Mouse (Mus musculus) C2C12 (cell line): ENCODE data around the gene Wdfy3. TPM values are rescaled to one million over a fixed set of nuclear protein-coding genes. Genes with fewer than 3 reads are reported as not detected.
"Not testable (repeated sequence)": the region's sequence is repeated elsewhere in the genome, so short reads cannot be mapped to it uniquely, and the experiment has no call there.

Source experiments
- H3K27me3 ChIP-seq: one replicate; pipeline ENCODE4 v1.6.1; 2011; ENCODE audit not compliant: control insufficient read depth, insufficient read depth, insufficient read length
- H3K36me3 ChIP-seq: one replicate; pipeline ENCODE4 v1.6.1; 2011; ENCODE audit not compliant: control insufficient read depth, insufficient read depth
- H3K4me3 ChIP-seq: one replicate; pipeline ENCODE4 v1.5.1; 2011; ENCODE audit warnings: mild to moderate bottlenecking, control low read depth; ENCODE audit not compliant: poor library complexity, insufficient read depth, severe bottlenecking
- H3K79me2 ChIP-seq: one replicate; pipeline ENCODE4 v1.6.1; 2011; ENCODE audit not compliant: control insufficient read depth, insufficient read depth
- H3K79me3 ChIP-seq: one replicate; pipeline ENCODE4 v1.6.1; 2011; ENCODE audit warnings: low read depth, control low read depth
- H3ac ChIP-seq: one replicate; pipeline ENCODE3; 2011; ENCODE audit warnings: low read depth; ENCODE audit not compliant: control insufficient read depth, insufficient read length
- CEBPB ChIP-seq: IDR thresholded peaks from one replicate; pipeline ENCODE4 v1.6.1; 2011; ENCODE audit warnings: low read depth, mild to moderate bottlenecking, control low read depth, moderate library complexity
- CTCF ChIP-seq: IDR thresholded peaks from one replicate; pipeline ENCODE4 v1.5.1; 2011; ENCODE audit not compliant: control insufficient read depth, insufficient read depth, insufficient read length
- FOSL1 ChIP-seq: IDR thresholded peaks from one replicate; pipeline ENCODE4 v1.8.0; 2011; ENCODE audit warnings: mild to moderate bottlenecking, low read length; ENCODE audit not compliant: poor library complexity, insufficient read depth, severe bottlenecking
- MAX ChIP-seq: IDR thresholded peaks from one replicate; pipeline ENCODE4 v1.6.1; 2011; ENCODE audit warnings: mild to moderate bottlenecking, control low read depth
- MYOD1 ChIP-seq: IDR thresholded peaks from one replicate; pipeline ENCODE4 v1.6.1; 2011; ENCODE audit warnings: low read depth; ENCODE audit not compliant: control insufficient read depth, insufficient read length
- MYOG ChIP-seq: IDR thresholded peaks from one replicate; pipeline ENCODE4 v1.6.1; 2011; ENCODE audit not compliant: control insufficient read depth, insufficient read length; ENCODE audit errors: extremely low read depth
- USF1 ChIP-seq: IDR thresholded peaks from one replicate; pipeline ENCODE4 v1.6.1; 2011; ENCODE audit warnings: low read depth, mild to moderate bottlenecking, control low read depth, moderate library complexity
- long read RNA-seq, 2 experiments: library from polyadenylated mRNA; unstranded; transcript quantifications; one replicate each; pipeline ENCODE4 v2.0.0; 2019 to 2020
- polyA plus RNA-seq: library from polyadenylated mRNA; unstranded; fragments of >200 nt; fragmentation: generic; extraction: Trizol; gene quantifications from one replicate; pipeline ENCODE4 v1.2.1, GENCODE M21; 2012; ENCODE audit warnings: missing spikeins

Wdfy3 gene
- polyA plus RNA-seq, result 10.7 TPM
- long read RNA-seq, experiment 1, partial matches to known transcripts, result 0 of 4 reads
- long read RNA-seq, experiment 1, other reads (novel, unspliced or antisense), result 4 of 4 reads
- long read RNA-seq, experiment 2, partial matches to known transcripts, result 7 of 10 reads
- long read RNA-seq, experiment 2, other reads (novel, unspliced or antisense), result 3 of 10 reads

DNA sequence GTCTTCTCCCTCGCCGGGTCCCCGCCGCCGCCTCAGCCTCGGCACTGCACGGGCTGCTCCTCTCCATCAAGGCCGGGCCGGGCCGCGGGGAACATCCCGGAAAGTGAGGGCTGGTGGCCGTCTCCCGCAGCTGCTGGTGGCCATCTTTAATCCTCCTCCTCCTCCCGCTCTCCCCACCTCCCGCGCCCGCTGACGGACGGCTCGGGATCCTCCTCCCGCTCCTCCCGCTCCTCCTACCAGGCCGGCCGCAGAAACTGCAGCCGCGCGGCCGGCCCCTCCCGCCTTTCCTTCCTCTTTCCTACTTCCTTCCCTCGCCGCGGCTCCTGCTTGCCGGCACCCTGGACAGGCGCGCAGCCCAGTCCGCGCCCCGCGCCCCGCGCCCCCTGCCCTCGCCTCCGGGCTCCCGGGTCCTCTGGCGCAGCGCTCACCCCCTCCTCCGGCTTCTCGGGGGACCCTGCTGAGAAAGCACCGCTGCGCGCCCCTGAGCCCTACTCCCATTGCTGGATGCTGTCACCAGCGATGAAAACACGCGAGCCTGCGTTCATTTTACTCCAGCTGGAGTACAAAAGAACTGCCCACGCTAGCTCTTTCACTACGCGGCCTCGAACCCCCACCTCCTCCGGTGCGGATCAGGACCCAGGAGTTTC is at the start of gene Wdfy3:
Gene Wdfy3 (minus strand): TSS at position 155 of the 647 bp plus-strand sequence.
- Histone ChIP-seq H3K36me3 (peaks cover 7% of the 10 kb centered on the region), H3K27me3 (no peaks in the 10 kb centered on the region), H3K4me3 (peak within 1 kb of the TSS; percentile 49), H3K79me2 (peaks cover 46% of the 10 kb centered on the region), H3K79me3 (peaks cover 42% of the 10 kb centered on the region), H3ac (peak within 1 kb of the TSS; percentile 92)
- no peak for TF ChIP-seq CTCF
- no peak for TF ChIP-seq USF1
- no peak for TF ChIP-seq CEBPB
- no peak for TF ChIP-seq MYOD1
- no peak for TF ChIP-seq MAX
- TF ChIP-seq FOSL1, result no peak
- no peak for TF ChIP-seq MYOG

DNA sequence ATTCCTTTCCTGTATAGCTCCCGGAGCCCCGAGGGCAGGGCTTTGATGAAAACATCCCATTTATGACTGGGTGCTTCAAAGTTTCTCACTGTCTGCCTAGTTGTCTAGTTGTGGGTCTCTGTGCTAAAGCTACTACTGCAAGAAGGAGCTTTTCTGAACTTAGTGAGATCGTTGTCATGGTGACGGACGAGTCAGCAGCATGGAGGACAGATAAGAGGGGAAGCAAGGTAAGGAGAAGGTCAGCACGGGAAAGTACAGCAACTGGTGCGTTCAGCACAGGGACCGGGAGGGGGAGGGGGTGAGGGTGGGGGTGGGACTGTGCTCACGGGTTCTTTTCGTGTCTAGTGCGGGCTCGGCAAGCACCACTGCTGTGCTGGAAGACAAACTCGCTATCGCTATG is 43.3 kb upstream of the Wdfy3 start:
- Histone ChIP-seq H3K27me3 (peaks cover 16% of the 10 kb centered on the region), H3K79me2 (no peaks in the 10 kb centered on the region), H3K79me3 (no peaks in the 10 kb centered on the region), H3K4me3 (no peak overlapping the region), H3K36me3 (no peaks in the 10 kb centered on the region), H3ac (no peak overlapping the region)
- TF ChIP-seq MYOG (no peak), FOSL1 (no peak), CTCF (no peak), MYOD1 (no peak), CEBPB (no peak), USF1 (no peak), MAX (no peak)

DNA sequence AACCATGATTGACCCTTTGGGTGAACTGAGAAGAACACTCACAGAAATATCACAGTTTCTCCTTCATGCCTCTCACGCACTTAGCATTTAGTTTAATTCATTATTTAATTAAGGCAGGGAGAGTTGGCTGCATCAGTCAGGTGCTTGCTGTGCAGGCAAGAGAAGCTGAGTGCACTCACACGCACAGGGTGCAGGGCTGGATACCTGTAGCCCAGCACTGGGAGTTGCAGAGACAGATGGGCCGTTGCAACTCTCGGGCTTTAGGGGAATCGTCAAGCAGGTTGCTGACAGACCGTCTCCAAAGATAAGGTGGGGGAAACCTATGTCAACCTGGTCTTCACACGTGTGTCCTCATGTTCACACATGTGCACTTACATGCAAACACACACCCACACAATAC is 42.3 kb upstream of the Wdfy3 start:
- TF ChIP-seq CEBPB (no peak), MYOD1 (no peak), FOSL1 (no peak), MAX (no peak), MYOG (no peak), CTCF (no peak)
- H3K79me2 ChIP-seq, result no peaks in the 10 kb centered on the region
- H3ac ChIP-seq, result no peak overlapping the region
- no peaks in the 10 kb centered on the region for H3K79me3 ChIP-seq
- H3K36me3 ChIP-seq, result no peaks in the 10 kb centered on the region
- no peak overlapping the region for H3K4me3 ChIP-seq
- H3K27me3 ChIP-seq, result peaks cover 16% of the 10 kb centered on the region

DNA sequence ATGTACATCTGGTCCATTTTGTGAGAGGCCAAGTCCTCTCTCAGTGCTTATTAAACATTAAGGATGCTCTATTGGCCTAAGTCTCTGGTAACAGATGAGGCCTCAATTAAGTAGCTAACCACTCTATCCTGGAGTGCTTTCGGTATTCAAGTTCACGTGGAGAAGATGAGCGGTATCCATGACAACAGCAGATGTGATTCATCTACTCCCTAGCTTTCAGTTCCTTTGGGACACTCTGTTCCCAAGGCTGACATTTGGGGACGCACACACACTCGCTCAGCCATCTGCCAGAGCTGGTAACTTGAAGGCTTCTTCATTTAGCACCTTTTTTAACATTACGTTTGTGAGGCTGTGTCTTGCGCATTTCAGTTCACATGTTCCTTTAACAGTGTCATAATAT is 40.3 kb upstream of the Wdfy3 start:
- TF ChIP-seq CTCF (no peak), MAX (no peak), FOSL1 (no peak), CEBPB (no peak), USF1 (no peak), MYOG (no peak), MYOD1 (no peak)
- H3K79me2 ChIP-seq, result no peaks in the 10 kb centered on the region
- H3ac ChIP-seq, result no peak overlapping the region
- no peak overlapping the region for H3K4me3 ChIP-seq
- peaks cover 16% of the 10 kb centered on the region for H3K27me3 ChIP-seq
- no peaks in the 10 kb centered on the region for H3K36me3 ChIP-seq
- no peaks in the 10 kb centered on the region for H3K79me3 ChIP-seq

DNA sequence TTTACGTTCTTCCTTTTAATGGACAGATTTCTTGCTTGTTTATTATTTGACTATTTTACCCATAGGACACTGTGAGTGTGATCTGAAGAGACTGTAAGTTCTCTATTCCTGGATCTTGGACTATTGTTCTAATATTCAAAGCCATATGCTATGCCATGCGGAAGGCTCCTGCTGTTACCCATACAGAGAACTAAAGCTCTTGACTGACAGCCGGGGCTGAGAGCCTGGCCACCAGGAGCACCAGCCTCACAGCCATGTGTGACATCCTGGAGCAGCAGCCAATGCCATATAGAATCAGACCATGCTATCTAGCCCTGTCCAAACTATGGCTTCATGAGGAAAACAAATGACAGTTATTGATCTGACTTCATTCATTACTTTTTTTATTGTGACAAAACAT is 36.2 kb upstream of the Wdfy3 start:
- Histone ChIP-seq H3K4me3 (no peak overlapping the region), H3K27me3 (peaks cover 11% of the 10 kb centered on the region), H3K79me2 (no peaks in the 10 kb centered on the region), H3K36me3 (no peaks in the 10 kb centered on the region), H3ac (no peak overlapping the region), H3K79me3 (no peaks in the 10 kb centered on the region)
- TF ChIP-seq FOSL1 (no peak), MAX (no peak), MYOD1 (no peak), CEBPB (no peak), USF1 (no peak), MYOG (no peak), CTCF (no peak)

DNA sequence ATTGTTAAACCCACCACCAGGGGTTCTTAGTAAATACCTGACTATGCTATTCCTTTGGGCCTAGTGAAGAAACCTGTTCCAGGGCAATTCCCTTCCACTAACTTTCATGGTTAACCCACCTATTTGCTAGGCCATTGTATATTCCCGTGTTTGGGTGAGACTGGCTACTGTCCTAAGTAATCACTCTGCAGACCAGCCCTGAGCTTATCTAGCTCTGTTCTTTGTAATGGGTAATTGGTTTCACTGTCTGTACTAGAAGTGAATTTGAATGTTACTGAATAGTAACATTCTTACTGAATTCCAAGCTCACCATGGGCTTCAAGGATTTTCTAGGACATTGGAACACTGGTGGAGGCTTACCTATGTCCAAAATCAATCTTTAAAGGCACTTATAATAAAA is 32.1 kb upstream of the Wdfy3 start:
- peaks cover 18% of the 10 kb centered on the region for H3K27me3 ChIP-seq
- not testable (repeated sequence) for H3K36me3 ChIP-seq, H3K79me2 ChIP-seq, H3ac ChIP-seq, H3K79me3 ChIP-seq, H3K4me3 ChIP-seq
